Comparison of ENCODE assay signal across 36 mouse cellular contexts in genomic region chr2:144065499-144065898, GRCm38 (mm10). TPM values are rescaled to one million over a fixed set of nuclear protein-coding genes. Genes with fewer than 3 reads are reported as not detected.
DNase-seq lines count a peak whose midpoint lies in the region; ATAC-seq and TF ChIP-seq lines count a peak whose summit lies in the region.
"Had no signal": no experiment of that assay in that cellular context is flagged by ENCODE, and none has a peak within 500 bp of the region (broad histone marks: within the 10 kb centered on the region; RNA-seq: fewer than 3 reads in every experiment).

No protein-coding gene starts in this region.

- no peak overlapping the region for H3K4me3 ChIP-seq in midbrain, postnatal 0 days (ENCODE audit: low read depth, low read length)
- H3K4me3 ChIP-seq in midbrain, embryonic 10.5 days, result no peak overlapping the region
- H3K4me3 ChIP-seq: embryonic facial prominence, embryonic 10.5 days; embryonic facial prominence, embryonic 15.5 days; forebrain, embryonic 12.5 days; heart, embryonic 13.5 days; limb, embryonic 13.5 days; lung, embryonic 15.5 days; midbrain, embryonic 12.5 days had no signal

- no peak overlapping the region for H3K27ac ChIP-seq in midbrain, postnatal 0 days (ENCODE audit: low read depth, low read length)
- no peak overlapping the region for H3K27ac ChIP-seq in midbrain, embryonic 10.5 days (replicated peaks)
- H3K27ac ChIP-seq: embryonic facial prominence, embryonic 10.5 days; embryonic facial prominence, embryonic 15.5 days; forebrain, embryonic 12.5 days; heart, embryonic 13.5 days; kidney, postnatal 0 days; limb, embryonic 13.5 days; lung, embryonic 15.5 days; midbrain, embryonic 12.5 days had no signal

- no peak for TF ChIP-seq CTCF in midbrain, postnatal 0 days (IDR thresholded peaks at IDR 0.05)

- no peaks in the 10 kb centered on the region for H3K9me3 ChIP-seq in midbrain, postnatal 0 days (ENCODE audit: low read length)
- H3K9me3 ChIP-seq in midbrain, embryonic 10.5 days (replicated peaks), result no peaks in the 10 kb centered on the region
- H3K9me3 ChIP-seq: embryonic facial prominence, embryonic 10.5 days; embryonic facial prominence, embryonic 15.5 days; forebrain, embryonic 12.5 days; heart, embryonic 13.5 days; lung, embryonic 15.5 days; midbrain, embryonic 12.5 days had no signal

- no peak overlapping the region for H3K4me2 ChIP-seq in midbrain, postnatal 0 days (ENCODE audit: low read depth, low read length, poor library complexity, severe bottlenecking)
- H3K4me2 ChIP-seq: embryonic facial prominence, embryonic 15.5 days; forebrain, embryonic 12.5 days; heart, embryonic 13.5 days; limb, embryonic 13.5 days; liver, embryonic 11.5 days; lung, embryonic 15.5 days; midbrain, embryonic 12.5 days had no signal

- 91% methylated on average over 2 of the region's 2 CpGs for WGBS in midbrain, postnatal 0 days
- WGBS in midbrain, embryonic 10.5 days, result 94% methylated on average over 2 of the region's 2 CpGs

- H3K9ac ChIP-seq in midbrain, postnatal 0 days (replicated peaks; ENCODE audit: low read length, poor library complexity, severe bottlenecking), result no peak overlapping the region
- H3K9ac ChIP-seq: embryonic facial prominence, embryonic 15.5 days; forebrain, embryonic 12.5 days; forebrain, postnatal 0 days; heart, embryonic 13.5 days; limb, embryonic 13.5 days; lung, embryonic 15.5 days; midbrain, embryonic 12.5 days had no signal

- no peaks in the 10 kb centered on the region for H3K36me3 ChIP-seq in midbrain, postnatal 0 days (ENCODE audit: insufficient read depth, low read length)
- H3K36me3 ChIP-seq in midbrain, embryonic 10.5 days, result no peaks in the 10 kb centered on the region
- H3K36me3 ChIP-seq: embryonic facial prominence, embryonic 10.5 days; embryonic facial prominence, embryonic 15.5 days; forebrain, embryonic 12.5 days; heart, embryonic 13.5 days; limb, embryonic 13.5 days; lung, embryonic 15.5 days; midbrain, embryonic 12.5 days had no signal

- H3K4me1 ChIP-seq in midbrain, postnatal 0 days (ENCODE audit: insufficient read depth, low read length), result no peaks in the 10 kb centered on the region
- 0 out of 2 replicates have a peak, but pooled peaks cover 2% of the 10 kb centered on the region for H3K4me1 ChIP-seq in midbrain, embryonic 10.5 days
- H3K4me1 ChIP-seq: forebrain, embryonic 12.5 days; lung, embryonic 15.5 days; midbrain, embryonic 12.5 days had no signal

- DNase-seq in cerebellum, adult 11 months, result peak; percentile 20
- DNase-seq in midbrain, postnatal 0 days (ENCODE audit: low spot score), result peak; percentile 54
- DNase-seq in midbrain, embryonic 10.5 days (ENCODE audit: low spot score), result no peak
- peak; percentile 73 to 79 for DNase-seq in cerebellum, postnatal 14 days
- DNase-seq in left cerebral cortex, adult 18-20 months (ENCODE audit: low spot score in 2 of 2), result no peak
- no peak for DNase-seq in kidney, postnatal 25 days
- DNase-seq: adrenal gland, adult 8-10 months; forebrain, postnatal 0 days; gastrocnemius, postnatal 10 days; heart, postnatal 10 days; kidney, adult 8-10 months; thymus, postnatal 4 days had no signal

- no peaks in the 10 kb centered on the region for H3K27me3 ChIP-seq in midbrain, postnatal 0 days (ENCODE audit: insufficient read depth, low read length)
- no peaks in the 10 kb centered on the region for H3K27me3 ChIP-seq in midbrain, embryonic 10.5 days (ENCODE audit: low read depth, poor library complexity, severe bottlenecking)
- H3K27me3 ChIP-seq: CH12.LX; embryonic facial prominence, embryonic 15.5 days; forebrain, embryonic 12.5 days; limb, embryonic 13.5 days; lung, embryonic 15.5 days; midbrain, embryonic 12.5 days had no signal

- no peak for ATAC-seq in cerebellum, adult (ENCODE audit: insufficient number of reproducible peaks, low FRiP score, low TSS enrichment)
- no peak for ATAC-seq in midbrain, postnatal 0 days (ENCODE audit: low FRiP score)
- ATAC-seq: forebrain, postnatal 0 days; intestine, embryonic 16.5 days had no signal

RNA-seq across cellular contexts. Expression of gene Banf2, which starts 32.6 kb away (rescaled TPM):
- not detected in 2 replicates for total RNA-seq in midbrain, postnatal 0 days (2014; rRNA removed)
- not detected in 2 replicates for polyA plus RNA-seq in midbrain, postnatal 0 days (2015; fragmentation: Nextera tagmentation; extraction: Ambion mirVana)
- not detected in 2 replicates for polyA plus RNA-seq in midbrain, embryonic 10.5 days (2016; fragmentation: Nextera tagmentation; extraction: Ambion mirVana)
- not detected for total RNA-seq in left cerebral cortex, adult 18-20 months (2021)
- total RNA-seq: adrenal gland, adult 8-10 months; CH12.LX; common myeloid progenitor, adult 5-6 weeks; ES-E14; forebrain, postnatal 0 days; gastrocnemius, postnatal 10 days; heart, adult 8-10 months; heart, postnatal 10 days; hematopoietic stem cell, adult 5-6 weeks; left cerebral cortex, postnatal 14 days; megakaryocyte progenitor cell, adult 5-6 weeks; monocyte, adult 5-6 weeks had no signal
- polyA plus RNA-seq: C2C12; embryonic facial prominence, embryonic 10.5 days; embryonic facial prominence, embryonic 15.5 days; forebrain, embryonic 12.5 days; forebrain, postnatal 0 days; heart, embryonic 13.5 days; intestine, embryonic 16.5 days; kidney, postnatal 0 days; large intestine, adult 2 months; limb, embryonic 13.5 days; liver, embryonic 11.5 days; liver, embryonic 16.5 days; lung, embryonic 15.5 days; midbrain, embryonic 12.5 days; neural tube, embryonic 14.5 days; thymus, postnatal 0 days had no signal

RNA-seq across cellular contexts. Expression of gene Rrbp1, which starts 54.4 kb away (rescaled TPM):
- total RNA-seq in midbrain, postnatal 0 days (2014; rRNA removed), result 33.8 and 33.9 TPM in 2 replicates
- 16.9 and 22.4 TPM in 2 replicates for polyA plus RNA-seq in midbrain, postnatal 0 days (2015; fragmentation: Nextera tagmentation; extraction: Ambion mirVana)
- 41.7 and 48.0 TPM in 2 replicates for polyA plus RNA-seq in midbrain, embryonic 10.5 days (2016; fragmentation: Nextera tagmentation; extraction: Ambion mirVana)
- total RNA-seq in left cerebral cortex, adult 18-20 months (2021), result 10 to 100 TPM; 57.2 to 58.9 TPM

Comparison
In these comparisons a context has a peak if more than half of its experiments do, and no peak if none do; other contexts are left out.
1. DNase-seq: peak in cerebellum, adult 11 months (single experiment), midbrain, postnatal 0 days (single experiment) and cerebellum, postnatal 14 days (2 of 2); none in midbrain, embryonic 10.5 days (single experiment), left cerebral cortex, adult 18-20 months (0 of 2) and kidney, postnatal 25 days (0 of 2).